Comparison of ENCODE assay signal across 15 mouse cellular contexts in genomic region chr4:57958098-57958497, GRCm38 (mm10). TPM values are rescaled to one million over a fixed set of nuclear protein-coding genes. Genes with fewer than 3 reads are reported as not detected.
DNase-seq lines count a peak whose midpoint lies in the region; ATAC-seq and TF ChIP-seq lines count a peak whose summit lies in the region.
"Had no signal": no experiment of that assay in that cellular context is flagged by ENCODE, and none has a peak within 500 bp of the region (broad histone marks: within the 10 kb centered on the region; RNA-seq: fewer than 3 reads in every experiment).

No protein-coding gene starts in this region.

- peaks cover 27% of the 10 kb centered on the region for H3K79me3 ChIP-seq in C2C12 (ENCODE audit: low read depth)

- ATAC-seq in granulocyte monocyte progenitor cell, adult 5-6 weeks (replicated peaks; ENCODE audit: poor library complexity, severe bottlenecking) = peak; percentile 23
- no peak for ATAC-seq in hindbrain, embryonic 16.5 days
- ATAC-seq in midbrain, embryonic 16.5 days = no peak
- ATAC-seq in neural tube, embryonic 15.5 days (ENCODE audit: low FRiP score) = no peak
- ATAC-seq: midbrain, embryonic 15.5 days had no signal

- no peak for DNase-seq in heart, adult 2 months
- no peak for DNase-seq in heart, adult 9 months (ENCODE audit: low spot score in 2 of 2)
- DNase-seq in splenic B cell, adult 2 months (ENCODE audit: low read depth, low spot score) = peak; percentile 52
- DNase-seq: gastrocnemius, postnatal 10 days had no signal

- no peak overlapping the region for H3K4me3 ChIP-seq in heart, adult 2 months
- no peak overlapping the region for H3K4me3 ChIP-seq in C2C12 (ENCODE audit: insufficient read depth, poor library complexity, severe bottlenecking)
- H3K4me3 ChIP-seq in hindbrain, embryonic 16.5 days (ENCODE audit: low read length) = no peak overlapping the region
- no peak overlapping the region for H3K4me3 ChIP-seq in midbrain, embryonic 16.5 days (ENCODE audit: low read depth, low read length)
- no peak overlapping the region for H3K4me3 ChIP-seq in neural tube, embryonic 15.5 days (replicated peaks)
- H3K4me3 ChIP-seq: left cerebral cortex, adult 2 months; midbrain, embryonic 15.5 days had no signal

- TF ChIP-seq CTCF in heart, adult 2 months (IDR thresholded peaks at IDR 0.05) = no peak
- no peak for TF ChIP-seq CTCF in C2C12 (IDR thresholded peaks at IDR 0.05; ENCODE audit: control insufficient read depth, insufficient read depth, insufficient read length)

- peak overlapping the region; percentile 99 for H3K27ac ChIP-seq in heart, adult 2 months
- no peak overlapping the region for H3K27ac ChIP-seq in hindbrain, embryonic 16.5 days (ENCODE audit: low read depth, low read length)
- H3K27ac ChIP-seq in midbrain, embryonic 16.5 days (ENCODE audit: low read length) = no peak overlapping the region
- no peak overlapping the region for H3K27ac ChIP-seq in neural tube, embryonic 15.5 days (replicated peaks)
- H3K27ac ChIP-seq: left cerebral cortex, adult 2 months; midbrain, embryonic 15.5 days had no signal

- WGBS in heart, adult 2 months = 90% methylated on average over 9 of the region's 9 CpGs
- 72% methylated on average over 9 of the region's 9 CpGs for WGBS in hindbrain, embryonic 16.5 days
- 84% methylated on average over 9 of the region's 9 CpGs for WGBS in midbrain, embryonic 16.5 days
- WGBS in neural tube, embryonic 15.5 days = 70% methylated on average over 9 of the region's 9 CpGs

- no peaks in the 10 kb centered on the region for H3K36me3 ChIP-seq in heart, adult 2 months (ENCODE audit: control insufficient read depth, insufficient read depth, low read length)
- peaks cover 20% of the 10 kb centered on the region for H3K36me3 ChIP-seq in C2C12 (ENCODE audit: control insufficient read depth, insufficient read depth)
- H3K36me3 ChIP-seq in splenic B cell, adult 2 months (ENCODE audit: control insufficient read depth, insufficient read depth, low read length, poor library complexity, severe bottlenecking) = no peaks in the 10 kb centered on the region
- H3K36me3 ChIP-seq in hindbrain, embryonic 16.5 days (ENCODE audit: control insufficient read depth, insufficient read depth, low read length) = no peaks in the 10 kb centered on the region
- no peaks in the 10 kb centered on the region for H3K36me3 ChIP-seq in midbrain, embryonic 16.5 days (ENCODE audit: control insufficient read depth, insufficient read depth, low read length)
- no peaks in the 10 kb centered on the region for H3K36me3 ChIP-seq in neural tube, embryonic 15.5 days
- H3K36me3 ChIP-seq: midbrain, embryonic 15.5 days had no signal

- H3K4me2 ChIP-seq in hindbrain, embryonic 16.5 days (ENCODE audit: low read length) = no peak overlapping the region
- H3K4me2 ChIP-seq in midbrain, embryonic 16.5 days (ENCODE audit: low read length) = no peak overlapping the region
- no peak overlapping the region for H3K4me2 ChIP-seq in neural tube, embryonic 15.5 days

- no peak for TF ChIP-seq EP300 in heart, adult 2 months (IDR thresholded peaks at IDR 0.05; ENCODE audit: insufficient read depth, low read depth, low read length)

- H3K9ac ChIP-seq in heart, adult 2 months (ENCODE audit: low read depth, low read length) = no peak overlapping the region
- H3K9ac ChIP-seq in hindbrain, embryonic 16.5 days (ENCODE audit: low read depth, low read length) = no peak overlapping the region
- no peak overlapping the region for H3K9ac ChIP-seq in midbrain, embryonic 16.5 days (ENCODE audit: low read depth, low read length)
- H3K9ac ChIP-seq in neural tube, embryonic 15.5 days (replicated peaks) = no peak overlapping the region
- H3K9ac ChIP-seq: midbrain, embryonic 15.5 days had no signal

- H3K4me1 ChIP-seq in heart, adult 2 months (ENCODE audit: control insufficient read depth, insufficient read depth, low read length) = peaks cover 7% of the 10 kb centered on the region
- H3K4me1 ChIP-seq in hindbrain, embryonic 16.5 days (ENCODE audit: control insufficient read depth, insufficient read depth, low read depth, low read length) = peaks cover 26% of the 10 kb centered on the region
- peaks cover 25% of the 10 kb centered on the region for H3K4me1 ChIP-seq in midbrain, embryonic 16.5 days (ENCODE audit: control insufficient read depth, insufficient read depth, low read length)
- peaks cover 33% of the 10 kb centered on the region for H3K4me1 ChIP-seq in neural tube, embryonic 15.5 days

- no peaks in the 10 kb centered on the region for H3K27me3 ChIP-seq in heart, adult 2 months (ENCODE audit: control insufficient read depth, insufficient read depth, low read length)
- no peaks in the 10 kb centered on the region for H3K27me3 ChIP-seq in C2C12 (ENCODE audit: control insufficient read depth, insufficient read depth, insufficient read length)
- H3K27me3 ChIP-seq in splenic B cell, adult 2 months (ENCODE audit: control insufficient read depth, insufficient read depth, low read length, poor library complexity, severe bottlenecking) = no peaks in the 10 kb centered on the region
- no peaks in the 10 kb centered on the region for H3K27me3 ChIP-seq in hindbrain, embryonic 16.5 days (replicated peaks; ENCODE audit: control insufficient read depth, insufficient read depth, low read length)
- H3K27me3 ChIP-seq in midbrain, embryonic 16.5 days (ENCODE audit: control insufficient read depth, insufficient read depth, low read depth, low read length) = no peaks in the 10 kb centered on the region
- 0 out of 2 replicates have a peak, but pooled peaks cover 7% of the 10 kb centered on the region for H3K27me3 ChIP-seq in neural tube, embryonic 15.5 days (replicated peaks)
- H3K27me3 ChIP-seq: midbrain, embryonic 15.5 days had no signal

- intact Hi-C loops in heart, adult 2 months (cut with DNase I) = loop anchor here (5.0 to 10.0 kb wide), 3 partner anchors 124 to 1047 kb away; partner anchors contain the start of genes Ecpas and Gm20503

- H3K9me3 ChIP-seq in hindbrain, embryonic 16.5 days (ENCODE audit: control insufficient read depth, low read length) = no peaks in the 10 kb centered on the region
- H3K9me3 ChIP-seq in midbrain, embryonic 16.5 days (replicated peaks; ENCODE audit: control insufficient read depth, low read length, poor library complexity, severe bottlenecking) = no peaks in the 10 kb centered on the region
- no peaks in the 10 kb centered on the region for H3K9me3 ChIP-seq in neural tube, embryonic 15.5 days (replicated peaks)
- H3K9me3 ChIP-seq: midbrain, embryonic 15.5 days had no signal

- no peak overlapping the region for H3ac ChIP-seq in C2C12 (ENCODE audit: control insufficient read depth, insufficient read length, low read depth)

- TF ChIP-seq POLR2A in heart, adult 2 months (IDR thresholded peaks at IDR 0.05; ENCODE audit: insufficient read depth, low read depth, low read length) = no peak

- no peaks in the 10 kb centered on the region for H3K79me2 ChIP-seq in heart, adult 2 months (replicated peaks; ENCODE audit: control insufficient read depth, insufficient read depth, low read length)
- peaks cover 30% of the 10 kb centered on the region for H3K79me2 ChIP-seq in C2C12 (ENCODE audit: control insufficient read depth, insufficient read depth)

TF ChIP-seq in C2C12, 6 proteins besides CTCF, POLR2A, EP300 and RAD21:
- no peak for TF ChIP-seq MAX (IDR thresholded peaks at IDR 0.05)
- no peak for TF ChIP-seq FOSL1 (IDR thresholded peaks at IDR 0.05; ENCODE audit: insufficient read depth, low read length, poor library complexity, severe bottlenecking)
- peak; percentile 4 for TF ChIP-seq MYOD1 (IDR thresholded peaks at IDR 0.05; ENCODE audit: control insufficient read depth, insufficient read length, low read depth)

RNA-seq across cellular contexts. Expression of gene Txn1, which starts 1.9 kb away (rescaled TPM):
- 100 to 1,000 TPM; 108 to 119 TPM for total RNA-seq in heart, adult 2 months (2021)
- 76.5 and 91.7 TPM in 2 replicates for polyA plus RNA-seq in heart, adult 2 months (2012; rRNA removed)
- 623 TPM for polyA plus RNA-seq in C2C12 (2012; fragmentation: generic; extraction: Trizol)
- total RNA-seq in granulocyte monocyte progenitor cell, adult 5-6 weeks (2014; fragmentation: Nextera tagmentation) = 404 and 474 TPM in 2 replicates
- total RNA-seq in granulocyte monocyte progenitor cell, adult 5-6 weeks (2017) = 150 and 201 TPM in 2 replicates
- polyA plus RNA-seq in hindbrain, embryonic 16.5 days (2015; fragmentation: Nextera tagmentation; extraction: Ambion mirVana) = 283 and 334 TPM in 2 replicates
- polyA plus RNA-seq in midbrain, embryonic 16.5 days (2015; fragmentation: Nextera tagmentation; extraction: Ambion mirVana) = 289 and 307 TPM in 2 replicates
- 325 and 355 TPM in 2 replicates for polyA plus RNA-seq in neural tube, embryonic 15.5 days (2015; fragmentation: Nextera tagmentation; extraction: Ambion mirVana)

RNA-seq across cellular contexts. Expression of gene D630039A03Rik, which starts 42.0 kb away (rescaled TPM):
- under 1 TPM; 0.13 to 0.27 TPM for total RNA-seq in heart, adult 2 months (2021)
- polyA plus RNA-seq in heart, adult 2 months (2012; rRNA removed) = 0.29 and 0.31 TPM in 2 replicates
- 0.01 TPM for polyA plus RNA-seq in C2C12 (2012; fragmentation: generic; extraction: Trizol)
- not detected in 2 replicates for total RNA-seq in granulocyte monocyte progenitor cell, adult 5-6 weeks (2014; fragmentation: Nextera tagmentation)
- total RNA-seq in granulocyte monocyte progenitor cell, adult 5-6 weeks (2017) = 0.09 TPM in 1 of 2 replicates, not detected in the other
- polyA plus RNA-seq in hindbrain, embryonic 16.5 days (2015; fragmentation: Nextera tagmentation; extraction: Ambion mirVana) = 0.10 and 0.30 TPM in 2 replicates
- 0.11 TPM in 1 of 2 replicates, not detected in the other for polyA plus RNA-seq in midbrain, embryonic 16.5 days (2015; fragmentation: Nextera tagmentation; extraction: Ambion mirVana)
- 0.36 and 0.74 TPM in 2 replicates for polyA plus RNA-seq in neural tube, embryonic 15.5 days (2015; fragmentation: Nextera tagmentation; extraction: Ambion mirVana)
- polyA plus RNA-seq: forebrain, embryonic 11.5 days had no signal

RNA-seq across cellular contexts. Expression of gene Txndc8, which starts 50.8 kb away (rescaled TPM):
- not detected for total RNA-seq in heart, adult 2 months (2021)
- polyA plus RNA-seq in heart, adult 2 months (2012; rRNA removed) = not detected in 2 replicates
- not detected for polyA plus RNA-seq in C2C12 (2012; fragmentation: generic; extraction: Trizol)
- not detected in 2 replicates for total RNA-seq in granulocyte monocyte progenitor cell, adult 5-6 weeks (2014; fragmentation: Nextera tagmentation)
- total RNA-seq in granulocyte monocyte progenitor cell, adult 5-6 weeks (2017) = not detected in 2 replicates
- polyA plus RNA-seq in hindbrain, embryonic 16.5 days (2015; fragmentation: Nextera tagmentation; extraction: Ambion mirVana) = not detected in 2 replicates
- not detected in 2 replicates for polyA plus RNA-seq in midbrain, embryonic 16.5 days (2015; fragmentation: Nextera tagmentation; extraction: Ambion mirVana)
- polyA plus RNA-seq in neural tube, embryonic 15.5 days (2015; fragmentation: Nextera tagmentation; extraction: Ambion mirVana) = not detected in 2 replicates
- total RNA-seq: ES-E14; gastrocnemius, postnatal 10 days; left cerebral cortex, adult 2 months had no signal
- polyA plus RNA-seq: forebrain, embryonic 11.5 days; heart, embryonic 16.5 days; kidney, embryonic 14.5 days; midbrain, embryonic 15.5 days had no signal
